Mouse (Mus musculus): ENCODE results near the gene Naaladl2.

DNA sequence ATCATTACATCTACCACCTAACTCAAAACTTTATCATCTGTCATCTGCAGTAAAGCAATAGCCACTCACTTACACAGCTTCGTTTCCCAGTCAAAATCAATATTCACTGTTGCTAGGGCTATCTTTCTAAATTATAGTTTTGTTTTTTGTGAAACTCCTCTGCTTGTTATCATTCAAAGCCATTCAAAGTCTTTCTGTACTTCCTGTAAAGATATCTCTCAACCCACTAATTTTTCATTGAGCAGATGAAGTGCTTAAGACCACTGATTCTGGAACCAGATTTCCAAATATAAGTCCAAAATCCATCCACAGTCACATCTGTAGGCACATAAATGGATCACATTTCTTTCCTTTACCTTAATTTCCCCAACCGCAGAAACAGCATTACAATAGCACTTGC, 1020.0 kb downstream of the Naaladl2 start:
- TF ChIP-seq CTCF (IDR thresholded peaks at IDR 0.05; ENCODE audit: low read depth) (no peak), EP300 (IDR thresholded peaks at IDR 0.05; ENCODE audit: low read depth) (no peak)
